Mouse (Mus musculus) lung, embryonic 15.5 days (tissue): Measurements from ENCODE around the gene Tctn1. TPM values are rescaled to one million over a fixed set of nuclear protein-coding genes. Genes with fewer than 3 reads are reported as not detected.

Experiments used
- ATAC-seq: fragments of 200-750 bp; cut with Nextera tagmentation; 2 replicates; pipeline ENCODE4 v1.8.0; 2017; ENCODE audit warnings: moderate number of reproducible peaks, borderline replicate concordance; ENCODE audit not compliant: low FRiP score, low TSS enrichment; ENCODE audit errors: extremely low read depth
- H3K27ac ChIP-seq: fragments of 300-500 bp; sonication (generic); 2 replicates; pipeline ENCODE4 v1.5.1; 2015; ENCODE audit warnings: moderate library complexity, mild to moderate bottlenecking, inconsistent platforms
- H3K27me3 ChIP-seq: fragments of 300-500 bp; sonication (generic); 2 replicates; pipeline ENCODE4 v1.6.1; 2015; ENCODE audit warnings: inconsistent platforms
- H3K36me3 ChIP-seq: fragments of 300-500 bp; sonication (generic); 2 replicates; pipeline ENCODE4 v1.6.1; 2015; ENCODE audit warnings: inconsistent platforms
- H3K4me1 ChIP-seq: fragments of 300-500 bp; sonication (generic); 2 replicates; pipeline ENCODE4 v1.6.1; 2015; ENCODE audit warnings: inconsistent platforms
- H3K4me2 ChIP-seq: fragments of 300-500 bp; sonication (generic); 2 replicates; pipeline ENCODE4 v1.6.1; 2015; ENCODE audit warnings: inconsistent platforms, mild to moderate bottlenecking, moderate library complexity
- H3K4me3 ChIP-seq: fragments of 300-500 bp; sonication (generic); 2 replicates; pipeline ENCODE4 v1.5.1; 2015; ENCODE audit warnings: mild to moderate bottlenecking, inconsistent platforms
- H3K9ac ChIP-seq: fragments of 300-500 bp; sonication (generic); 2 replicates; pipeline ENCODE4 v1.6.1; 2015; ENCODE audit warnings: inconsistent platforms
- H3K9me3 ChIP-seq: fragments of 300-500 bp; sonication (generic); 2 replicates; pipeline ENCODE4 v1.6.1; 2016; ENCODE audit warnings: inconsistent platforms
- WGBS: fragments of 180-500 bp; shearing (Covaris S2); methylation state at CpG from one replicate; pipeline ENCODE4 v1.1.7; 2015; 5-methylcytosine and 5-hydroxymethylcytosine counted together
- polyA plus RNA-seq: library from polyadenylated mRNA; unstranded; fragments of >200 nt; fragmentation: Nextera tagmentation; extraction: Ambion mirVana; gene quantifications from 2 replicates; pipeline ENCODE4 v1.2.1, GENCODE M21; 2015

Gene Tctn1
- polyA plus RNA-seq, 1 experiment from 2014 or later = 6.3 TPM

- Histone ChIP-seq H3K4me3 (no peak overlapping the region), H3K4me2 (no peak overlapping the region), H3K9me3 (no peaks in the 10 kb centered on the region), H3K36me3 (peaks cover 3% of the 10 kb centered on the region; the same call in 1 of the 2 replicates), H3K27ac (no peak overlapping the region), H3K4me1 (peaks cover 39% of the 10 kb centered on the region), H3K9ac (no peak overlapping the region), H3K27me3 (no peaks in the 10 kb centered on the region)
- WGBS = 59% methylated on average over 14 of the region's 14 CpGs
- ATAC-seq = peak; percentile 40; the same call in 1 of the 2 replicates
These were observed 31.1 kb upstream of the Tctn1 start for GRCm38 (mm10) chr5:122295113-122295935.

GRCm38 (mm10) chr5:122294219-122294735 lies 30.0 kb upstream of the Tctn1 start:
- ATAC-seq = no peak
- Histone ChIP-seq H3K4me3 (no peak overlapping the region), H3K27ac (no peak overlapping the region), H3K4me2 (no peak overlapping the region), H3K9me3 (no peaks in the 10 kb centered on the region), H3K4me1 (peaks cover 39% of the 10 kb centered on the region), H3K27me3 (no peaks in the 10 kb centered on the region), H3K36me3 (no peaks in the 10 kb centered on the region), H3K9ac (no peak overlapping the region)
- 80% methylated on average over 3 of the region's 3 CpGs for WGBS

GRCm38 (mm10) chr5:122293131-122293530 lies 28.9 kb upstream of the Tctn1 start:
- Histone ChIP-seq H3K4me1 (peaks cover 39% of the 10 kb centered on the region), H3K36me3 (no peaks in the 10 kb centered on the region; the same call in 1 of the 2 replicates), H3K4me3 (no peak overlapping the region), H3K27ac (no peak overlapping the region), H3K9me3 (no peaks in the 10 kb centered on the region), H3K27me3 (no peaks in the 10 kb centered on the region), H3K9ac (no peak overlapping the region), H3K4me2 (no peak overlapping the region)
- 68% methylated on average over 6 of the region's 6 CpGs for WGBS
- ATAC-seq = no peak

- no peak overlapping the region for H3K9ac ChIP-seq
- no peak for ATAC-seq
- no peak overlapping the region for H3K4me3 ChIP-seq
- H3K4me1 ChIP-seq = peaks cover 42% of the 10 kb centered on the region
- H3K36me3 ChIP-seq = no peaks in the 10 kb centered on the region; the same call in 1 of the 2 replicates
- peak overlapping the region; percentile 79 for H3K27ac ChIP-seq
- H3K4me2 ChIP-seq = 0 out of 2 replicates have a peak overlapping the region, but pooled peaks have one; percentile 21
- H3K27me3 ChIP-seq = no peaks in the 10 kb centered on the region
- WGBS = 47% methylated on average over 17 of the region's 17 CpGs
- no peaks in the 10 kb centered on the region for H3K9me3 ChIP-seq
These were observed 27.5 kb upstream of the Tctn1 start for GRCm38 (mm10) chr5:122291553-122292339.

- Histone ChIP-seq H3K27ac (peak overlapping the region; percentile 79), H3K9me3 (no peaks in the 10 kb centered on the region), H3K36me3 (no peaks in the 10 kb centered on the region; the same call in 1 of the 2 replicates), H3K4me1 (peaks cover 44% of the 10 kb centered on the region), H3K27me3 (no peaks in the 10 kb centered on the region), H3K4me2 (no peak overlapping the region), H3K4me3 (no peak overlapping the region), H3K9ac (no peak overlapping the region)
- ATAC-seq = no peak
- 58% methylated on average over 6 of the region's 6 CpGs for WGBS
These were observed 26.9 kb upstream of the Tctn1 start for GRCm38 (mm10) chr5:122291149-122291548.

GRCm38 (mm10) chr5:122288147-122288811 lies 24.0 kb upstream of the Tctn1 start:
- no peak overlapping the region for H3K9ac ChIP-seq
- no peak overlapping the region for H3K4me2 ChIP-seq
- no peaks in the 10 kb centered on the region for H3K9me3 ChIP-seq
- WGBS = 86% methylated on average over 4 of the region's 4 CpGs
- no peaks in the 10 kb centered on the region for H3K27me3 ChIP-seq
- H3K36me3 ChIP-seq = no peaks in the 10 kb centered on the region; the same call in 1 of the 2 replicates
- no peak overlapping the region for H3K4me3 ChIP-seq
- H3K27ac ChIP-seq = no peak overlapping the region
- H3K4me1 ChIP-seq = peaks cover 44% of the 10 kb centered on the region
- ATAC-seq = no peak

GRCm38 (mm10) chr5:122287026-122287425 lies 22.8 kb upstream of the Tctn1 start:
- H3K27ac ChIP-seq = no peak overlapping the region
- peaks cover 31% of the 10 kb centered on the region for H3K4me1 ChIP-seq
- no peak overlapping the region for H3K4me2 ChIP-seq
- no peaks in the 10 kb centered on the region; the same call in 1 of the 2 replicates for H3K36me3 ChIP-seq
- H3K9ac ChIP-seq = no peak overlapping the region
- WGBS = 81% methylated on average over 4 of the region's 4 CpGs
- H3K9me3 ChIP-seq = no peaks in the 10 kb centered on the region
- H3K27me3 ChIP-seq = no peaks in the 10 kb centered on the region
- no peak overlapping the region for H3K4me3 ChIP-seq
- ATAC-seq = no peak

GRCm38 (mm10) chr5:122286191-122286590 lies 21.9 kb upstream of the Tctn1 start:
- Histone ChIP-seq H3K36me3 (no peaks in the 10 kb centered on the region; the same call in 1 of the 2 replicates), H3K9me3 (no peaks in the 10 kb centered on the region), H3K9ac (no peak overlapping the region), H3K27ac (no peak overlapping the region), H3K27me3 (no peaks in the 10 kb centered on the region), H3K4me3 (peak overlapping the region; percentile 78; the same call in 1 of the 2 replicates), H3K4me1 (peaks cover 28% of the 10 kb centered on the region), H3K4me2 (peak overlapping the region; percentile 86)
- WGBS = 86% methylated on average over 10 of the region's 10 CpGs
- ATAC-seq = no peak

- peak overlapping the region; percentile 86 for H3K4me2 ChIP-seq
- no peak for ATAC-seq
- no peaks in the 10 kb centered on the region for H3K27me3 ChIP-seq
- H3K4me3 ChIP-seq = peak overlapping the region; percentile 78
- H3K36me3 ChIP-seq = no peaks in the 10 kb centered on the region; the same call in 1 of the 2 replicates
- H3K9ac ChIP-seq = peak overlapping the region; percentile 79; the same call in 1 of the 2 replicates
- H3K9me3 ChIP-seq = no peaks in the 10 kb centered on the region
- H3K27ac ChIP-seq = no peak overlapping the region
- peaks cover 33% of the 10 kb centered on the region for H3K4me1 ChIP-seq
- 49% methylated on average over 7 of the region's 7 CpGs for WGBS
These were observed 21.5 kb upstream of the Tctn1 start for GRCm38 (mm10) chr5:122285767-122286150.

GRCm38 (mm10) chr5:122285029-122285766 lies 20.9 kb upstream of the Tctn1 start:
- H3K4me3 ChIP-seq = peak overlapping the region; percentile 78
- ATAC-seq = no peak
- H3K36me3 ChIP-seq = no peaks in the 10 kb centered on the region; the same call in 1 of the 2 replicates
- peak overlapping the region; percentile 69; the same call in 1 of the 2 replicates for H3K27ac ChIP-seq
- WGBS = under 1% methylated on average over 34 of the region's 34 CpGs
- no peaks in the 10 kb centered on the region for H3K27me3 ChIP-seq
- H3K4me2 ChIP-seq = peak overlapping the region; percentile 86
- peaks cover 38% of the 10 kb centered on the region for H3K4me1 ChIP-seq
- no peaks in the 10 kb centered on the region for H3K9me3 ChIP-seq
- H3K9ac ChIP-seq = peak overlapping the region; percentile 79
